Mouse (Mus musculus): ENCODE measurements around the gene Bcl2. TPM values are rescaled to one million over a fixed set of nuclear protein-coding genes. Genes with fewer than 3 reads are reported as not detected.

Gene Bcl2
- polyA plus RNA-seq, 1 experiment from 2014 or later: 17.8 TPM

GRCm38 (mm10) chr1:106684546-106684945 lies 29.5 kb downstream of the Bcl2 start:
- H3K27me3 ChIP-seq (ENCODE audit: control insufficient read depth, insufficient read depth, low read length): no peaks in the 10 kb centered on the region
- no peaks in the 10 kb centered on the region for H3K36me3 ChIP-seq (ENCODE audit: control insufficient read depth, insufficient read depth, low read length)
- H3K4me3 ChIP-seq (replicated peaks; ENCODE audit: low read length): no peak overlapping the region
- H3K4me1 ChIP-seq (ENCODE audit: control insufficient read depth, insufficient read depth, low read length): no peaks in the 10 kb centered on the region
- no peak overlapping the region for H3K4me2 ChIP-seq (ENCODE audit: low read depth, low read length)
- no peak overlapping the region for H3K27ac ChIP-seq (ENCODE audit: low read length)
- WGBS: 67% methylated on average over 3 of the region's 3 CpGs
- H3K9ac ChIP-seq (ENCODE audit: low read length): no peak overlapping the region
- no peak for ATAC-seq (ENCODE audit: insufficient read depth, low FRiP score)
- H3K9me3 ChIP-seq (replicated peaks; ENCODE audit: control insufficient read depth, low read length): no peaks in the 10 kb centered on the region

GRCm38 (mm10) chr1:106682829-106683228 lies 31.2 kb downstream of the Bcl2 start:
- Histone ChIP-seq H3K27me3 (ENCODE audit: control insufficient read depth, insufficient read depth, low read length) (no peaks in the 10 kb centered on the region), H3K4me3 (replicated peaks; ENCODE audit: low read length) (no peak overlapping the region), H3K27ac (ENCODE audit: low read length) (no peak overlapping the region), H3K9ac (ENCODE audit: low read length) (no peak overlapping the region), H3K4me1 (ENCODE audit: control insufficient read depth, insufficient read depth, low read length) (no peaks in the 10 kb centered on the region), H3K36me3 (ENCODE audit: control insufficient read depth, insufficient read depth, low read length) (no peaks in the 10 kb centered on the region), H3K9me3 (replicated peaks; ENCODE audit: control insufficient read depth, low read length) (no peaks in the 10 kb centered on the region), H3K4me2 (ENCODE audit: low read depth, low read length) (no peak overlapping the region)
- 82% methylated on average over 3 of the region's 3 CpGs for WGBS
- no peak for ATAC-seq (ENCODE audit: insufficient read depth, low FRiP score)

DNA sequence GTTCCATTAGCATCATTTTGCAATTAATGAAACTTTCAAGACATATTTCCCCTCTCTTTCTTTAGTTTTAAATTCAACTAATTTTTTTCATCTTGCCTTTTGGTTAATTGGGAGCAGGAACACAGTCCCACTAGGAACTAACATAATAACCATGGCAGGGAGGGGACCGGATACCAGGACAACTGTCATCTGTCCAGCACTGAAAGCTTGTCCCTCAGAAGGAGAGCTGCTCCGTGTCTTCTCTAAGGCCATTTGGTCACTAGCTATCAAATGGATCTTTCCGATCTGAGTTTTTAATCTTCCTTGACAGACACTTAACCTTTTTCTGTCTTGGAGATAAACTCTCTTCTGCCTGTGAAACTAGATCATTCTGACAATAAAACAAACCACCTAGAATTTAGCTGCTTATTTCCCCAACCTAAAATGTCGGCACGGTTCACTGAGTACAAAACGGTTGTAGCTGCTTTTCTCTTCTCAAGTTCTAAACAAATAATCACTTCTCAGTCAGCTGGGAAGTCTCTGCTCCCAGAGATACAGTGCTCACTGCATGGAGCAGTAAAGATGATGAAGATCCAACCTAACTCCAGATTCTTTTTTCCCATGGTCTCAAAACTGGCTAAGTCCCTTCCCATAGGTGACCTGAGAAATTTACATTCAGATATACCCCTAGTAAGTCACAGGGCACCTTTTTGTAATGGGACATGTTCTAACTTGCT lies 34.1 kb downstream of the Bcl2 start:
- Histone ChIP-seq H3K4me3 (replicated peaks; ENCODE audit: low read length) (no peak overlapping the region), H3K9me3 (replicated peaks; ENCODE audit: control insufficient read depth, low read length) (no peaks in the 10 kb centered on the region), H3K36me3 (ENCODE audit: control insufficient read depth, insufficient read depth, low read length) (no peaks in the 10 kb centered on the region), H3K9ac (ENCODE audit: low read length) (no peak overlapping the region), H3K4me1 (ENCODE audit: control insufficient read depth, insufficient read depth, low read length) (no peaks in the 10 kb centered on the region), H3K27ac (ENCODE audit: low read length) (no peak overlapping the region), H3K4me2 (ENCODE audit: low read depth, low read length) (no peak overlapping the region), H3K27me3 (ENCODE audit: control insufficient read depth, insufficient read depth, low read length) (no peaks in the 10 kb centered on the region)
- WGBS: 55% methylated on average over 6 of the region's 6 CpGs
- ATAC-seq (ENCODE audit: insufficient read depth, low FRiP score): no peak

GRCm38 (mm10) chr1:106678060-106678478 lies 36.0 kb downstream of the Bcl2 start:
- 76% methylated on average over 5 of the region's 5 CpGs for WGBS
- no peak for ATAC-seq (ENCODE audit: insufficient read depth, low FRiP score)
- H3K4me1 ChIP-seq (ENCODE audit: control insufficient read depth, insufficient read depth, low read length): no peaks in the 10 kb centered on the region

DNA sequence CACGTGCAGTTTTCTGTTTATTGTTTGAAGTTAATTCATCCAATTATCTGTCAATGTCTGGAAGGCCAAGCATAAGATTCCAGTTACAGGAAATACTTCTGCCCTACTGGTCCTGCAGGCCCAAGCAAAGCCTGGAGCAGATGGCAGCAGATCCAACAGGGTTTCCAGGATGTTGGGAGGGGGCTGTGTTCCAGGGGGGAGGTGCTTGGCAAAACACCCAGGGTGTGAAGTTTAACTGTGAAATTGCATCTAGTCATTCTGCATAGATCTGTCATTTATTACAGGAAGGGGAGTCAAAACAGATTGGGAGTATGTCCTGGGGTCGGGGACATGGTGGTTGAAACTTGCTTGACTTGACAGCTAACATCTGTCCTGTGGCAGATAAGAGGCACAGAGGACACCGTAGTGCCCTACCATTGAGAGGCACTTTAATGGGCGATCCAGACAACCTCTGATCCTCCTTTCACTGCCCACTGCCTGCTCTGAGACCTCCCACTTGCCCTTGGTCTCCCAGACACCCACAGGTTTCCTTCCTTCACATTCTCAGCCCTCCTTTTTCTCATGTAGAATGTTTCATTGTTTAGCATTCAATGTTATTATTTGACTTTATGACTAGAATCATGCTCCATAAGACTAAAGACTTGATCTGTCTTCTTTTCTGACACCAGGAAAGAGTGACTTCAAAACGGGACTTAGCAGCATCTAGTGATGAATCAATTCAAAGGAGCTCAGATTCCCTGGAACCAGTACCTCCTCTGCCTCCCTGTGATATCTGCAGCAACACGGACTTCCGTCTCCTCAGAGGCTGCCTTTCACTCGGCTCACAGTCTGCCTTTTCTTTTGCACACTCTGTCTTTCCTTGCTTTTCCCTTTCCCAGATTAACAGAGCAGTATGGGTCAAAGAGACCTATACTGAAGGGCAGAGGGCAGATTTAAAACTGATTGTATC lies 47.7 kb downstream of the Bcl2 start:
- Histone ChIP-seq H3K4me1 (ENCODE audit: control insufficient read depth, insufficient read depth, low read length) (peaks cover 8% of the 10 kb centered on the region; the same call in 1 of the 2 replicates), H3K4me2 (ENCODE audit: low read depth, low read length) (no peak overlapping the region), H3K9ac (ENCODE audit: low read length) (no peak overlapping the region), H3K27me3 (ENCODE audit: control insufficient read depth, insufficient read depth, low read length) (no peaks in the 10 kb centered on the region), H3K27ac (ENCODE audit: low read length) (peak overlapping the region; percentile 11; the same call in 1 of the 2 replicates), H3K4me3 (replicated peaks; ENCODE audit: low read length) (no peak overlapping the region), H3K9me3 (replicated peaks; ENCODE audit: control insufficient read depth, low read length) (no peaks in the 10 kb centered on the region), H3K36me3 (ENCODE audit: control insufficient read depth, insufficient read depth, low read length) (no peaks in the 10 kb centered on the region)
- 0 out of 2 replicates have a peak, but pooled peaks have one; percentile 17 for ATAC-seq (ENCODE audit: insufficient read depth, low FRiP score)
- WGBS: 47% methylated on average over 8 of the region's 8 CpGs

More at GRCm38 (mm10) chr1:106678060-106678478, 36.0 kb downstream of the Bcl2 start:
- H3K36me3 ChIP-seq (ENCODE audit: control insufficient read depth, insufficient read depth, low read length): no peaks in the 10 kb centered on the region
- no peak overlapping the region for H3K4me3 ChIP-seq (replicated peaks; ENCODE audit: low read length)
- no peak overlapping the region for H3K9ac ChIP-seq (ENCODE audit: low read length)
- no peak overlapping the region for H3K4me2 ChIP-seq (ENCODE audit: low read depth, low read length)
- no peaks in the 10 kb centered on the region for H3K27me3 ChIP-seq (ENCODE audit: control insufficient read depth, insufficient read depth, low read length)
- no peak overlapping the region for H3K27ac ChIP-seq (ENCODE audit: low read length)
- H3K9me3 ChIP-seq (replicated peaks; ENCODE audit: control insufficient read depth, low read length): no peaks in the 10 kb centered on the region

- H3K4me1 ChIP-seq (ENCODE audit: control insufficient read depth, insufficient read depth, low read length): peaks cover 8% of the 10 kb centered on the region; the same call in 1 of the 2 replicates
- H3K9ac ChIP-seq (ENCODE audit: low read length): no peak overlapping the region
- no peak overlapping the region for H3K27ac ChIP-seq (ENCODE audit: low read length)
- 88% methylated on average over 1 of the region's 1 CpGs for WGBS
- no peak overlapping the region for H3K4me3 ChIP-seq (replicated peaks; ENCODE audit: low read length)
- no peaks in the 10 kb centered on the region for H3K9me3 ChIP-seq (replicated peaks; ENCODE audit: control insufficient read depth, low read length)
- no peak for ATAC-seq (ENCODE audit: insufficient read depth, low FRiP score)
- no peak overlapping the region for H3K4me2 ChIP-seq (ENCODE audit: low read depth, low read length)
- H3K36me3 ChIP-seq (ENCODE audit: control insufficient read depth, insufficient read depth, low read length): no peaks in the 10 kb centered on the region
- no peaks in the 10 kb centered on the region for H3K27me3 ChIP-seq (ENCODE audit: control insufficient read depth, insufficient read depth, low read length)
Measured at GRCm38 (mm10) chr1:106664978-106665377, 49.1 kb downstream of the Bcl2 start.

- Histone ChIP-seq H3K27me3 (ENCODE audit: control insufficient read depth, insufficient read depth, low read length) (no peaks in the 10 kb centered on the region), H3K9me3 (replicated peaks; ENCODE audit: control insufficient read depth, low read length) (no peaks in the 10 kb centered on the region), H3K4me3 (replicated peaks; ENCODE audit: low read length) (no peak overlapping the region), H3K27ac (ENCODE audit: low read length) (no peak overlapping the region), H3K9ac (ENCODE audit: low read length) (no peak overlapping the region), H3K4me1 (ENCODE audit: control insufficient read depth, insufficient read depth, low read length) (peaks cover 8% of the 10 kb centered on the region; the same call in 1 of the 2 replicates), H3K4me2 (ENCODE audit: low read depth, low read length) (no peak overlapping the region), H3K36me3 (ENCODE audit: control insufficient read depth, insufficient read depth, low read length) (no peaks in the 10 kb centered on the region)
- no peak for ATAC-seq (ENCODE audit: insufficient read depth, low FRiP score)
- WGBS: 84% methylated on average over 5 of the region's 5 CpGs
Measured at GRCm38 (mm10) chr1:106662486-106662885, 51.6 kb downstream of the Bcl2 start.

GRCm38 (mm10) chr1:106658293-106658847 lies 55.7 kb downstream of the Bcl2 start:
- no peak for ATAC-seq (ENCODE audit: insufficient read depth, low FRiP score)
- no peak overlapping the region for H3K9ac ChIP-seq (ENCODE audit: low read length)
- no peaks in the 10 kb centered on the region for H3K36me3 ChIP-seq (ENCODE audit: control insufficient read depth, insufficient read depth, low read length)
- peaks cover 5% of the 10 kb centered on the region; the same call in 1 of the 2 replicates for H3K4me1 ChIP-seq (ENCODE audit: control insufficient read depth, insufficient read depth, low read length)
- no peak overlapping the region for H3K27ac ChIP-seq (ENCODE audit: low read length)
- no peaks in the 10 kb centered on the region for H3K9me3 ChIP-seq (replicated peaks; ENCODE audit: control insufficient read depth, low read length)
- no peak overlapping the region for H3K4me2 ChIP-seq (ENCODE audit: low read depth, low read length)
- H3K27me3 ChIP-seq (ENCODE audit: control insufficient read depth, insufficient read depth, low read length): no peaks in the 10 kb centered on the region
- WGBS: 84% methylated on average over 5 of the region's 5 CpGs
- H3K4me3 ChIP-seq (replicated peaks; ENCODE audit: low read length): no peak overlapping the region
